Mouse (Mus musculus): ENCODE measurements around the gene Atoh8. TPM values are rescaled to one million over a fixed set of nuclear protein-coding genes. Genes with fewer than 3 reads are reported as not detected.

Atoh8 gene
- polyA plus RNA-seq, 2 experiments: 0.48 to 0.53 TPM

DNA sequence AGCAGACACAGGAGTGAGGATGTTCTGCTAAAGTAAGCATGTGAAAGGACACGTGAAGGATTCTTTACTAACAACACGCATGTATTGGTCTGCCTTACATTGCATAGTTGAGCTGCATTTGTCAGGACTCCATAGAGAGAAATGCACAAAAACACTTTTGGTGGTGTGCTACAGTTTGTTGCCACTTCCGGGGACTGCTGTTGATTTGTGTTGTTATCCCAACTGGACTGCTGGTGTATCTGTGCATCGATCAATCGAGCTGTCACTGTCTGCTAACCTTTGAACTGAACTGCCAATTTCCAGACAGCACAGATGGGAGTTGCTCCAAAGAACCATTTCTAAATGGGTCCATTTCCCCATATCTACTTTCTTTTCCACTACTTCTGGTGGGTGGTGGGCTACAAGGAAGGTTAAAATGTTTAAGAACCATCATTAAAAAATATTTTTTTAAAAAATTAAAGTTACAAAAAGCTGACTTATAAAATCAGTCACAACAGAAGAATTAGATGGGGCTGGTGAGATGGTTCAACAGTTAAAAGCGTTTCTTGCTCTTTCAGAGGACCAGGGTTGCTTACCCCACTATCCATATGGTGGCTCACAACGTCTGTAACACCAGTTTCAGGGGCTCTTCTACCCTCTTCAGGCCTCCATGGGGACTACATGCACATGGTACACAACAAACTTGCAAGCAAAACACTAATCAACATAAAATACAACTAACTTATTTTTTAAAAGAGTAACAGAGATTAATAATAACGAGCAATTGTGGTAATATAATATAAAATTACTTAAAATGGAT, 76.2 kb downstream of the Atoh8 start:
- Histone ChIP-seq H3K36me3 (replicated peaks; ENCODE audit: control insufficient read depth, insufficient read depth, low read depth) (peaks cover 20% of the 10 kb centered on the region), H3K27ac (no peak overlapping the region), H3K9ac (replicated peaks) (no peak overlapping the region), H3K4me3 (ENCODE audit: insufficient read depth in 1 of 2, low read depth in 2 of 2, low read length in 2 of 2) (no peak overlapping the region), H3K4me2 (ENCODE audit: low read depth) (no peak overlapping the region), H3K9me3 (ENCODE audit: control insufficient read depth, low read length) (no peaks in the 10 kb centered on the region), H3K4me1 (replicated peaks; ENCODE audit: control insufficient read depth in 2 of 2, insufficient read depth in 2 of 2, low read length in 1 of 2) (peaks cover 0 to 12% of the 10 kb centered on the region in 2 experiments; a peak in 2 of 4 replicates), H3K27me3 (ENCODE audit: control insufficient read depth, insufficient read depth, low read length) (no peaks in the 10 kb centered on the region)
- TF ChIP-seq EP300 (IDR thresholded peaks at IDR 0.05; ENCODE audit: low read depth): no peak
- peak; percentile 39; the same call in 1 of the 2 replicates for TF ChIP-seq CTCF (IDR thresholded peaks at IDR 0.05; ENCODE audit: low read depth)
- 72% methylated on average over 8 of the region's 8 CpGs for WGBS (ENCODE audit: insufficient replicate concordance)
- ATAC-seq (ENCODE audit: insufficient read depth): no peak
- DNase-seq (ENCODE audit: low read depth in 3 of 3, low spot score in 3 of 3): no peak

Other genes starting within 250 kb of the Atoh8 start
- 94.7 and 121 TPM in 2 replicates for gene St3gal5, start 138.0 kb downstream of the Atoh8 start, polyA plus RNA-seq (2012; rRNA removed)
- gene St3gal5, start 138.0 kb downstream of the Atoh8 start, polyA plus RNA-seq (2014; fragmentation: Nextera tagmentation; extraction: Ambion mirVana): 123 and 139 TPM in 2 replicates
- gene Sftpb, start 69.0 kb upstream of the Atoh8 start, polyA plus RNA-seq (2012; rRNA removed): not detected in 2 replicates
- not detected in 2 replicates for gene Sftpb, start 69.0 kb upstream of the Atoh8 start, polyA plus RNA-seq (2014; fragmentation: Nextera tagmentation; extraction: Ambion mirVana)
- 23.9 and 32.7 TPM in 2 replicates for gene Usp39, start 109.6 kb upstream of the Atoh8 start, polyA plus RNA-seq (2012; rRNA removed)
- gene Usp39, start 109.6 kb upstream of the Atoh8 start, polyA plus RNA-seq (2014; fragmentation: Nextera tagmentation; extraction: Ambion mirVana): 49.6 and 58.7 TPM in 2 replicates
- gene 0610030E20Rik, start 111.7 kb upstream of the Atoh8 start, polyA plus RNA-seq (2012; rRNA removed): 8.7 and 10.1 TPM in 2 replicates
- 7.9 and 10.9 TPM in 2 replicates for gene 0610030E20Rik, start 111.7 kb upstream of the Atoh8 start, polyA plus RNA-seq (2014; fragmentation: Nextera tagmentation; extraction: Ambion mirVana)
- gene Tmem150a, start 119.9 kb upstream of the Atoh8 start, polyA plus RNA-seq (2012; rRNA removed): 39.0 and 58.3 TPM in 2 replicates
- gene Tmem150a, start 119.9 kb upstream of the Atoh8 start, polyA plus RNA-seq (2014; fragmentation: Nextera tagmentation; extraction: Ambion mirVana): 43.6 and 48.0 TPM in 2 replicates
- 40.3 and 42.8 TPM in 2 replicates for gene Rnf181, start 131.4 kb upstream of the Atoh8 start, polyA plus RNA-seq (2012; rRNA removed)
- gene Rnf181, start 131.4 kb upstream of the Atoh8 start, polyA plus RNA-seq (2014; fragmentation: Nextera tagmentation; extraction: Ambion mirVana): 68.0 and 75.4 TPM in 2 replicates
- 72.5 and 80.0 TPM in 2 replicates for gene Vamp5, start 144.9 kb upstream of the Atoh8 start, polyA plus RNA-seq (2012; rRNA removed)
- gene Vamp5, start 144.9 kb upstream of the Atoh8 start, polyA plus RNA-seq (2014; fragmentation: Nextera tagmentation; extraction: Ambion mirVana): 81.0 and 94.5 TPM in 2 replicates
- gene Vamp8, start 155.1 kb upstream of the Atoh8 start, polyA plus RNA-seq (2012; rRNA removed): 129 and 188 TPM in 2 replicates
- 266 and 276 TPM in 2 replicates for gene Vamp8, start 155.1 kb upstream of the Atoh8 start, polyA plus RNA-seq (2014; fragmentation: Nextera tagmentation; extraction: Ambion mirVana)
- gene Ggcx, start 178.7 kb upstream of the Atoh8 start, polyA plus RNA-seq (2012; rRNA removed): 10.9 and 11.3 TPM in 2 replicates
- 5.7 and 6.5 TPM in 2 replicates for gene Ggcx, start 178.7 kb upstream of the Atoh8 start, polyA plus RNA-seq (2014; fragmentation: Nextera tagmentation; extraction: Ambion mirVana)
- 59.9 and 99.9 TPM in 2 replicates for gene Mat2a, start 204.0 kb upstream of the Atoh8 start, polyA plus RNA-seq (2012; rRNA removed)
- gene Mat2a, start 204.0 kb upstream of the Atoh8 start, polyA plus RNA-seq (2014; fragmentation: Nextera tagmentation; extraction: Ambion mirVana): 159 and 173 TPM in 2 replicates

All from liver, embryonic 14.5 days (tissue).